Mouse (Mus musculus): ENCODE measurements around the gene Stk11ip. TPM values are rescaled to one million over a fixed set of nuclear protein-coding genes. Genes with fewer than 3 reads are reported as not detected.

The Stk11ip gene
- polyA plus RNA-seq, 1 experiment from 2014 or later = 20.4 TPM

DNA sequence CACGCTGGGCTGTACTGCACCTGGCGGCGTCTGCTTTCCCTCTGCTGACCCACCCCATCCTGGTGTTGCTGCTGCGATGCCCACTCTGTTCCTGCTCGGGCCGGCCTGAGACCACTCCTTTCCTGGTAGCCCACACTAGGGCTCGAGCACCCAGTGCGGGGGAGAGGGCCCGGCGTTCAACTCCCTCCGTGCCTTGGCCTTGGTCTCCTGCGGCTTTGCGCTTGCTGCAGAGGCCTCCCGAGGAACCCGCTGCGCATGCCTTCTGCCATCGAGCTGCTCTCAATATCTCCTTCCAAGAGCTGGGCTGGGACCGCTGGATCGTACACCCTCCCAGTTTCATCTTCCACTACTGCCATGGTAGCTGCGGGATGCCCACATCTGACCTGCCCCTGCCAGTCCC, 11.7 kb upstream of the Stk11ip start:
- no peak overlapping the region for H3K27ac ChIP-seq (ENCODE audit: low read depth, low read length)
- H3K4me2 ChIP-seq (ENCODE audit: low read length) = no peak overlapping the region
- no peaks in the 10 kb centered on the region for H3K9me3 ChIP-seq (ENCODE audit: control insufficient read depth, low read length)
- no peak overlapping the region for H3K4me3 ChIP-seq (ENCODE audit: low read length)
- H3K9ac ChIP-seq (ENCODE audit: low read depth, low read length) = no peak overlapping the region
- no peaks in the 10 kb centered on the region for H3K36me3 ChIP-seq (ENCODE audit: control insufficient read depth, insufficient read depth, low read length)
- H3K4me1 ChIP-seq (ENCODE audit: control insufficient read depth, insufficient read depth, low read depth, low read length) = peaks cover 15% of the 10 kb centered on the region
- no peaks in the 10 kb centered on the region for H3K27me3 ChIP-seq (replicated peaks; ENCODE audit: control insufficient read depth, insufficient read depth, low read length)
- ATAC-seq = no peak
- 46% methylated on average over 17 of the region's 20 CpGs for WGBS

DNA sequence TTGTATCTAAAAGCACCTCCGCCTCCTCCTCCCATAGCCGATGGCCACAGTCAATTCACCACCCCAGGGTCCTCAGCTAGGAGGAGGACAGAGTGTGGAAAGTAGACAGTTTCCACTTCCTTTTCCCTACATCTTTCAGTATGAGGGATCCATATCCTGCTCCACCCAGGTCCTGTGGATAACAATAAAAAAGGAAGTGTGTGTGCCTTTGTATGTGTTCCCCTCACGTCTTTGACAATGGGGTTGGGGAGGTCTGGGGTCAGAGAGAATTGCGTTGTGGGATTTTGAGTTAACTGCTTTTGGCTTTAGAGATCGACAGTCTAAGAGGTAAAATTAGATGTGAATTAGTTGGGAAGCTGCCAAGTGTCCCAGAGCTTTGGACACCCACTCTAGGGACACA, 11.2 kb upstream of the Stk11ip start:
- Histone ChIP-seq H3K4me2 (ENCODE audit: low read length) (no peak overlapping the region), H3K27ac (ENCODE audit: low read depth, low read length) (no peak overlapping the region), H3K4me1 (ENCODE audit: control insufficient read depth, insufficient read depth, low read depth, low read length) (peaks cover 13% of the 10 kb centered on the region), H3K9me3 (ENCODE audit: control insufficient read depth, low read length) (no peaks in the 10 kb centered on the region), H3K36me3 (ENCODE audit: control insufficient read depth, insufficient read depth, low read length) (no peaks in the 10 kb centered on the region), H3K4me3 (ENCODE audit: low read length) (no peak overlapping the region), H3K27me3 (replicated peaks; ENCODE audit: control insufficient read depth, insufficient read depth, low read length) (no peaks in the 10 kb centered on the region), H3K9ac (ENCODE audit: low read depth, low read length) (no peak overlapping the region)
- no peak for ATAC-seq
- 78% methylated on average over 5 of the region's 5 CpGs for WGBS

DNA sequence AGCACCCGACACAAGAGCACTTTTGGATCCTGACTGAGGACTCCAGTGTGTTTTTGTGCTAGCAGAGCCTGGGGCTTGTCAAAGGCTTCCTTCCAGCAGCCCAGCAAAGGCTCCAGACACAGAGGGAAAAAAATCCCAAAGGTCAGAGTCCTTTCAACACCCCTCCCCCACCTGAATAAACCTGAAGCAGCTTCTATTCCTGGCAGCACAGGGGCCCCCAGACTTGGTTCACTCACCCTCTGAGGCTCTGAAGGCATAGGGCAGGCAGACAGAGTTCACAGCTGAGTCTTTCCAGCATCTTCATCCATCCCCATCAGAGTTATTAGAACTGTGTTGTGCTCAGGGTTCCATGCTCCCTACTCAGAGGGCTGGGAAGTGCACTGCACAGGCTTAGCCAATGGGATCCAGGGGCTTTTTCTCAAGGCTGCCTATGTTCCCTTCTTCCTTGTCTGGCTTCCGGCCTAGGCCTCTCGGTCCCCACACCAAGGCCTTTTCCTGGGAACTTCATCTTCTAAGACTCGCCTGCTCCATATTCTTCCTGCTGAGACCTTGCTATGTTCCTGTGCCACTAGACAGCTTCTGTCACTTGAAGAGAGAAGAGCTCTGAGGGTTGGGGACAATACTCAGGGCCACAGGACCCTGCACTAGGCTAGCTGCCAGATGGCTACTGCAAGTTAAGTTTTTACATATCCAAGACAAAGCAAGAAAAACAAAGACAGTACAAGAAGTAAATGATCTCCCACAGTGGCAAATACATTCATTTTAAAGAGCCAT, 9.7 kb upstream of the Stk11ip start:
- Histone ChIP-seq H3K27ac (ENCODE audit: low read depth, low read length) (no peak overlapping the region), H3K36me3 (ENCODE audit: control insufficient read depth, insufficient read depth, low read length) (no peaks in the 10 kb centered on the region), H3K9ac (ENCODE audit: low read depth, low read length) (no peak overlapping the region), H3K27me3 (replicated peaks; ENCODE audit: control insufficient read depth, insufficient read depth, low read length) (no peaks in the 10 kb centered on the region), H3K9me3 (ENCODE audit: control insufficient read depth, low read length) (no peaks in the 10 kb centered on the region), H3K4me3 (ENCODE audit: low read length) (no peak overlapping the region), H3K4me2 (ENCODE audit: low read length) (no peak overlapping the region), H3K4me1 (ENCODE audit: control insufficient read depth, insufficient read depth, low read depth, low read length) (peaks cover 10% of the 10 kb centered on the region)
- WGBS = 55% methylated on average over 4 of the region's 4 CpGs
- ATAC-seq = no peak

DNA sequence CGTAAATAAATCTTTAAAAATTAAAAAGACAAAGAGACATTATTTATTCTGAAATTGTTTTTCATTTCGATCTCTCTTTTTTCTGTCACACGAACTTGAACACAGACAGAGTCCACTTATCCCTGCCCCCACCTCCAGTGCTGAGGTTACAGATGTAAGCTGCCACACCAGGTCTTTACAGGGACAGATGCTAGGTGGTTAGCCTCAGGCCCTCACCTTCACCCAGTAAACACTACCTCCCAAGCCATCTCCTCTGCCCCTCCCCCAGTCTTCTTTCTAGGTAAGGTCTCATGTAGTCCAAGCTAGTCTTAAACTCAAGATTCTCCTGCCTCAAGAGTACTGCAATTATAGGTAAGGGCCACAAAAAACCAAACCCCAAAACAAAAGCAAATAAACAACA, 8.8 kb upstream of the Stk11ip start:
- Histone ChIP-seq H3K36me3 (ENCODE audit: control insufficient read depth, insufficient read depth, low read length) (no peaks in the 10 kb centered on the region), H3K27ac (ENCODE audit: low read depth, low read length) (no peak overlapping the region), H3K9ac (ENCODE audit: low read depth, low read length) (no peak overlapping the region), H3K9me3 (ENCODE audit: control insufficient read depth, low read length) (no peaks in the 10 kb centered on the region), H3K4me1 (ENCODE audit: control insufficient read depth, insufficient read depth, low read depth, low read length) (peaks cover 1% of the 10 kb centered on the region; the same call in 1 of the 2 replicates), H3K4me2 (ENCODE audit: low read length) (no peak overlapping the region), H3K27me3 (replicated peaks; ENCODE audit: control insufficient read depth, insufficient read depth, low read length) (no peaks in the 10 kb centered on the region), H3K4me3 (ENCODE audit: low read length) (no peak overlapping the region)
- no peak for ATAC-seq
- 95% methylated on average over 3 of the region's 3 CpGs for WGBS

DNA sequence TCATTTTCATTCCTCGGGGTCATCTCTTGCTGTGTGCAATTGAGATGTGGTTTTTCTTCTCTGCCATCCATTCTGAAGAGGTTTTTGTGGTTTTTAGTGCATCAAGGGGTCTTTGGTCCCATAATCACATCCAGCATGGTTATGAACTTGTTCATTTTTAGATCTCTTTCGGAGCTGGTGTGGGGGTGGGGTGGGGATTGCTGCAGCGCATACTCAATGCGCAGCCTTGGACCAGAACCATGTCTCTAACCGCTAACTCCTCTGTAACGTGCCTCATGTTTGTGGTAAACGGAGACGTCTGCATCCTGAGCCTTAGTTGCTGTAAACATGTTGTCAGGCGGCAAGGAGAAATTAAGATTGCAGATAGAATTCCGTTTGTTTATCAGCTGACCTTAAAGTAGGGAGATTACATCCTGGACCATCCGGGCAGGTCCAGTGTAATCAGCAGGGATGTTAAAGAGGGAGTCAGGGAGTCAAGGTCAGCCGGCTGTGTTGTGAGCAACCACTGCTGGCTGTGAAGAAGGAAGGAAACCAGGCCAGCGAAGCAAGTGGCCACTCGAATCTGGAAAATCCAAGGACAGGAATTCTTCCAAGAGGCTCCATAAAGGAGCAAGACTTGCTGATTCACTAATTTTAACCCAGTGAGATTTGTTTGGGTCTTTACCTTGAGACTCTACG, 4.5 kb upstream of the Stk11ip start:
- WGBS = 85% methylated on average over 15 of the region's 15 CpGs
- ATAC-seq = no peak
- Histone ChIP-seq H3K4me2 (ENCODE audit: low read length) (no peak overlapping the region), H3K36me3 (ENCODE audit: control insufficient read depth, insufficient read depth, low read length) (no peaks in the 10 kb centered on the region), H3K4me3 (ENCODE audit: low read length) (no peak overlapping the region), H3K27me3 (replicated peaks; ENCODE audit: control insufficient read depth, insufficient read depth, low read length) (no peaks in the 10 kb centered on the region), H3K9me3 (ENCODE audit: control insufficient read depth, low read length) (no peaks in the 10 kb centered on the region), H3K9ac (ENCODE audit: low read depth, low read length) (no peak overlapping the region), H3K4me1 (ENCODE audit: control insufficient read depth, insufficient read depth, low read depth, low read length) (peaks cover 3% of the 10 kb centered on the region; the same call in 1 of the 2 replicates), H3K27ac (ENCODE audit: low read depth, low read length) (no peak overlapping the region)

DNA sequence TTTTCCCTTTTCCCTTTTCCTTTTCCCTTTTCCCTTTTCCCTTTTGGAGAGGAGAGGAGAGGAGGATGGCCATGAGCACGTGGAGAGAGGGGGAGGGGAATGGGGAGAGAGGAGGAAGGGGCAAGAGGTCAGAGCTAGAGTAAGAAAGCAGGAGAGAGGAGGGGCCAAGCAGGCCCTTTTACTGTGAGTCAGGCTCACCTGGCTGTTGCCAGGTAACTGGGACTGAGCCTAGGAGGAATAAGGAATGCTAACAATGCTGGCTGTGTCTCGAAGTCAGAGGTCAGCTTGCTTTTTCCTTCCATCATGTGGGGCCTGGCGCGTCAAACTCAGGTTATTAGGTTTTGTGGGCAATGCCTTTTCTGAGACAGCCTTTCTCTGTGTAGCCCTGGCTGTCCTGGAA, 3.3 kb upstream of the Stk11ip start:
- no peaks in the 10 kb centered on the region for H3K9me3 ChIP-seq (ENCODE audit: control insufficient read depth, low read length)
- no peak overlapping the region for H3K4me2 ChIP-seq (ENCODE audit: low read length)
- WGBS = 87% methylated on average over 3 of the region's 4 CpGs
- peaks cover 8% of the 10 kb centered on the region for H3K4me1 ChIP-seq (ENCODE audit: control insufficient read depth, insufficient read depth, low read depth, low read length)
- H3K4me3 ChIP-seq (ENCODE audit: low read length) = no peak overlapping the region
- H3K27me3 ChIP-seq (replicated peaks; ENCODE audit: control insufficient read depth, insufficient read depth, low read length) = no peaks in the 10 kb centered on the region
- H3K36me3 ChIP-seq (ENCODE audit: control insufficient read depth, insufficient read depth, low read length) = no peaks in the 10 kb centered on the region
- no peak overlapping the region for H3K9ac ChIP-seq (ENCODE audit: low read depth, low read length)
- ATAC-seq = no peak
- H3K27ac ChIP-seq (ENCODE audit: low read depth, low read length) = no peak overlapping the region

DNA sequence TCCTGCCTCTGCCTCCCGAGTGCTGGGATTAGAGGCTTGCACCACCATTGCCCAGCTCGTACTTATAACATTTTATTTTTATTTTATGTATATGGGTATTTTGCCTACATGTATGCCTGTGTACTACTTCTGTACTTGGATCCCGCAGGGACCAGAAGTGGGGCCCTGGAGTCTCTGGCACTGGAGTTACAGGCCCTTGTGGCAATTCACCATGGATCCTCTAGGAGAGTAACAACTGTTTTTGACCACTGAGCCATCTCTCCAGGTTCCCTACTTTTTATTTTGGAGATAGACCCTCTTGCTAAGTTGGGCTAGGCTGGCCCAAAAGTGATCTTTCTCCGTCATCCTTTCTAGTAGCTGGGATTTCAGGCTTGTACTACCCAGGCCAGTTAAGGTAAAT, 2.9 kb upstream of the Stk11ip start:
- no peak for ATAC-seq
- Histone ChIP-seq H3K4me1 (ENCODE audit: control insufficient read depth, insufficient read depth, low read depth, low read length) (peaks cover 8% of the 10 kb centered on the region), H3K9me3 (ENCODE audit: control insufficient read depth, low read length) (no peaks in the 10 kb centered on the region), H3K4me2 (ENCODE audit: low read length) (no peak overlapping the region), H3K27ac (ENCODE audit: low read depth, low read length) (no peak overlapping the region), H3K9ac (ENCODE audit: low read depth, low read length) (no peak overlapping the region), H3K4me3 (ENCODE audit: low read length) (no peak overlapping the region), H3K36me3 (ENCODE audit: control insufficient read depth, insufficient read depth, low read length) (no peaks in the 10 kb centered on the region), H3K27me3 (replicated peaks; ENCODE audit: control insufficient read depth, insufficient read depth, low read length) (no peaks in the 10 kb centered on the region)
- 94% methylated on average over 4 of the region's 4 CpGs for WGBS

DNA sequence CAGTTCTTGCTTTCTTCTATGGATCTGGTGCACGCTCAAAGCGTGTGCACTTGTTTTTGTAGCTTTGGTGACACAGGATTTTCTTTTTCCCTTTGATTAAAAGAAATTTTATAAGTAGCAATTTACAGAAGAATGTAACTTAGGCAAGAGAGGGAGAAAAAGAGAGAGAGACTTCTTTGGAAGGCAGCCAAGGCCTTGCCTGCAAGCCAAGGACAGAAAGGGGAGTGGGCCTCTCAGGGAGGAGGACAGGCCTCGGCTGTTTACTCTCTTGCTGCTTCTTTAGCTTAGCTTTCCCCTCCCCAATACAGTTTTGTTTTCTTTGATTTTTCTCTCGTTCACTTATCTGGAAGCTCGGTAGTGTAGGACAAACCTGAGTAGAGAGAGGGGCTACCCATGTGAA, 1.8 kb upstream of the Stk11ip start:
- WGBS = 67% methylated on average over 5 of the region's 5 CpGs
- H3K4me2 ChIP-seq (ENCODE audit: low read length) = no peak overlapping the region
- no peak overlapping the region for H3K27ac ChIP-seq (ENCODE audit: low read depth, low read length)
- H3K4me3 ChIP-seq (ENCODE audit: low read length) = no peak overlapping the region
- no peaks in the 10 kb centered on the region for H3K9me3 ChIP-seq (ENCODE audit: control insufficient read depth, low read length)
- H3K36me3 ChIP-seq (ENCODE audit: control insufficient read depth, insufficient read depth, low read length) = no peaks in the 10 kb centered on the region
- no peak overlapping the region for H3K9ac ChIP-seq (ENCODE audit: low read depth, low read length)
- H3K27me3 ChIP-seq (replicated peaks; ENCODE audit: control insufficient read depth, insufficient read depth, low read length) = no peaks in the 10 kb centered on the region
- no peak for ATAC-seq
- H3K4me1 ChIP-seq (ENCODE audit: control insufficient read depth, insufficient read depth, low read depth, low read length) = peaks cover 8% of the 10 kb centered on the region

DNA sequence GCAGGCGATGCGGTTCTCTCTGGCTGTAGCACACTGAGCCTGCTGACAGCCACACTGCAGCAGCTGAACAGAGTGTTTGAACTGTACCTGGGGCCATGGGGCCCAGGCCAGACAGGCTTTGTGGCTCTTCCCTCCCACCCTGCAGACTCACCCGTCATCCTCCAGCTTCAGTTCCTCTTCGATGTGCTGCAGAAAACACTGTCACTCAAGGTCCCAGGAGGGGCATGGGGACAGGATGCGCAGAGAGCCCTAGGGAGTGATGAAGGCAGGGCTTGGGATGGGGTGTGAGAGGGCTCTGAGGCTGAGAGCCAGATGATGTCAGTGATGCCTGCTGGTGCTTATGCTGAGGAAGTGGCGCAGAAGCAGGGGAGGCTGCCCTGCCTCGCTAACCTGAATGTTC, 3.4 kb downstream of the Stk11ip start:
- no peaks in the 10 kb centered on the region for H3K9me3 ChIP-seq (ENCODE audit: control insufficient read depth, low read length)
- peaks cover 8% of the 10 kb centered on the region for H3K4me1 ChIP-seq (ENCODE audit: control insufficient read depth, insufficient read depth, low read depth, low read length)
- H3K27ac ChIP-seq (ENCODE audit: low read depth, low read length) = no peak overlapping the region
- no peak overlapping the region for H3K9ac ChIP-seq (ENCODE audit: low read depth, low read length)
- no peaks in the 10 kb centered on the region for H3K27me3 ChIP-seq (replicated peaks; ENCODE audit: control insufficient read depth, insufficient read depth, low read length)
- peaks cover 11% of the 10 kb centered on the region; the same call in 1 of the 2 replicates for H3K36me3 ChIP-seq (ENCODE audit: control insufficient read depth, insufficient read depth, low read length)
- no peak for ATAC-seq
- H3K4me3 ChIP-seq (ENCODE audit: low read length) = no peak overlapping the region
- no peak overlapping the region for H3K4me2 ChIP-seq (ENCODE audit: low read length)
- WGBS = 89% methylated on average over 7 of the region's 7 CpGs
